Mouse (Mus musculus): ENCODE results near the gene Cfap161.

GRCm38 (mm10) chr7:83800071-83800470 is 5.4 kb upstream of the Cfap161 start:
- no peak for TF ChIP-seq CTCF (IDR thresholded peaks at IDR 0.05; ENCODE audit: low read depth, low read length)
- TF ChIP-seq POLR2A (IDR thresholded peaks at IDR 0.05; ENCODE audit: borderline replicate concordance, low read depth, low read length) = no peak
